Mouse (Mus musculus) layer of hippocampus, adult 6 months (tissue): ENCODE results near the gene Hsdl1. TPM values are rescaled to one million over a fixed set of nuclear protein-coding genes. Genes with fewer than 3 reads are reported as not detected.

ENCODE experiments used
- long read RNA-seq, 2 experiments: library from polyadenylated mRNA; unstranded; transcript quantifications; one replicate each; pipeline ENCODE4 v2.0.0; 2019 to 2020
- polyA plus RNA-seq: library from polyadenylated mRNA; unstranded; fragments of <200 nt; fragmentation: Nextera tagmentation; gene quantifications from 2 replicates; pipeline ENCODE4 v1.2.3, GENCODE M21; 2021

Gene Hsdl1
- polyA plus RNA-seq = 39.3 and 40.8 TPM in 2 replicates
- long read RNA-seq, experiment 1, transcript Hsdl1-201 (5 exons, 3,141 nt) = major isoform, 84 of 113 reads
- long read RNA-seq, experiment 1, partial matches to known transcripts = 21 of 113 reads
- long read RNA-seq, experiment 1, other reads (novel, unspliced or antisense) = 8 of 113 reads
- long read RNA-seq, experiment 2, transcript Hsdl1-201 (5 exons, 3,141 nt) = major isoform, 427 of 494 reads
- long read RNA-seq, experiment 2, partial matches to known transcripts = 13 of 494 reads
- long read RNA-seq, experiment 2, other reads (novel, unspliced or antisense) = 54 of 494 reads

DNA sequence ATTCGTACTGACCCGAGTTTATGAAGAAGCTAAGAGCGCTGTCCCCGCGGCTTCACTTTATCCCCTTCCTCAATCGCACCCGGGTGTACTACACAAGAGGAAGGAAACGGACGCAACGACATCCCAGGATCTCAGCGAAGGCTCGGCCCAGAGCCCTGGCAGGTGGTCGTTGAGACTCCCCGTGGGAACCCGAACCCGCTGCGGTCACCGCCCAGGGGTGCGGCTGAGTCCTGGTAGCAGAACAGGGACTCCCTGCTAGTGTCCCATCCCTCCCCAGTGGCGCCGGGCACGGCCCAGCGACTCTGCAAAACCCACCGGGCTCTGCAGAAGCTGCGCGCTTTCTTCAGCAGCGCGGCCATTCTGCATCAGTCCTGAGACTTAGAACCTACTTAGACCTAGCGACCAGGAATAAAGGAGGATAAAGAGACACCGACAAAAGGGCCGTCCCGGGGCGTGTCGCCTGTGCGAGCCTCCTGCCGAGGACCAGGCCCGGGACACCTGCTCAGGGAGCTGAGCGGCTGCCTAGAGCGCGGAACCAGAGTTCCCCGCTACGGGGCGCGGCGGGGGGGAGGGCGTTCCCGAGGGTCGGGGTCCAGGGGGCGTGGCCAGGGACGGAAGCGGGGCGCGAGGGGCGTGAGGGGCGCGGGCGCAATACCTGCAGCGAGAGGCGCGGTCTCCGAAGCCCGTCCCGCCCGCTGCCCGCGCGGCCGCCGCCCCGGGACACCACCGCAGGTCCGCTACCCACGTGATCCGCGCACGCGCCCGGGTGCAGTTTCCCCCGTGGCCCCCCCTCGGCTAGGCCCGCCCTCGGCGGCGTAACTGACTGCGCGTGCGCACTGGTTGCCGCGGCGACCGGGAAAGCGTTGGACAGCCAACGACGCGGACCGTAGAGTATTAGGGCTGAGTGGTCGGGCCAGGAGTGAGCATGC is at the start of gene Hsdl1, which contains the start of gene Dnaaf1:
Hsdl1 (minus strand) TSS at position 747 of the 929 bp plus-strand sequence.
Dnaaf1 (plus strand) TSS at position 799 of the 929 bp plus-strand sequence.

DNA sequence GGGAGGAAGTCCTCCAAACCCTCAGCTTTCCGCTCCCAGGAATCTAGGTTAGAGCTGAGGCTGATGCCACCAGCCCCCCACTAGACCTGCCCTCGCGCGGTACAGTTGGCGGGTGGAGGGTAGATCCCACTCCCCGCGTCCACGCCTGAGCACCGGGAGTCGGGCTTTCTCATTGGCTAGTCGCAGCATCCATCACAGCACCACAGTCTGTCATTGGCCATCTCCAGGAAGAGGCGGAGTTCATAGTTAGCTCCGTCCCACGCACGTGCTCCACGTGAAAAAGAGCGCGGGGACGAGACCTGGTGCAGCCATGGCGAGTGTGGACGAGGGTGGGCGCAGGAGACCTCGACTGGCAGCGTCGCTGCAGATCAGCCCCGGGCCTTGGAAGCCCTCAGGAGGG is 37.5 kb upstream of the Hsdl1 start, which contains the start of gene Adad2:
Adad2 (plus strand) TSS at position 277 of the 400 bp plus-strand sequence.

DNA sequence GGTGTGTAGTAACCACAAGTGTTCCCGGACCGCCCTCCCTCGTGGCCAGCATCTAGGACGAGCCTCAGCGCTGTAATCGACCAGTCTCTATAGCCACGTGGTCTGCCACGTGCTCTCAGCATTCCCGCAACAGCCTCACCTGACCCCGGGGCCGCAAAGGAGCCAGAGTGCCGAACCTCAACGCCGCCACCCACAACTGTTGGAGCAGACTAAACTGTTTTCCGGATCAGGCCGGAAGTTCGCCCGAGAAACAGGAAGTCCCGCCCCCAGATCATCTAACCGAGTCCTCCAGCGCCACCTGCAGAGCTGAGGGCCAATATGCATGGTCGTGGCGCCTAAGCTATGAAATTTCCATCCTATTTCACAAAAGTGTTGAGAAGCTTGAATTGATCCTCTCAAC is 30.0 kb upstream of the Hsdl1 start, which contains the start of gene Taf1c:
Taf1c (minus strand) TSS at position 227 of the 400 bp plus-strand sequence.

DNA sequence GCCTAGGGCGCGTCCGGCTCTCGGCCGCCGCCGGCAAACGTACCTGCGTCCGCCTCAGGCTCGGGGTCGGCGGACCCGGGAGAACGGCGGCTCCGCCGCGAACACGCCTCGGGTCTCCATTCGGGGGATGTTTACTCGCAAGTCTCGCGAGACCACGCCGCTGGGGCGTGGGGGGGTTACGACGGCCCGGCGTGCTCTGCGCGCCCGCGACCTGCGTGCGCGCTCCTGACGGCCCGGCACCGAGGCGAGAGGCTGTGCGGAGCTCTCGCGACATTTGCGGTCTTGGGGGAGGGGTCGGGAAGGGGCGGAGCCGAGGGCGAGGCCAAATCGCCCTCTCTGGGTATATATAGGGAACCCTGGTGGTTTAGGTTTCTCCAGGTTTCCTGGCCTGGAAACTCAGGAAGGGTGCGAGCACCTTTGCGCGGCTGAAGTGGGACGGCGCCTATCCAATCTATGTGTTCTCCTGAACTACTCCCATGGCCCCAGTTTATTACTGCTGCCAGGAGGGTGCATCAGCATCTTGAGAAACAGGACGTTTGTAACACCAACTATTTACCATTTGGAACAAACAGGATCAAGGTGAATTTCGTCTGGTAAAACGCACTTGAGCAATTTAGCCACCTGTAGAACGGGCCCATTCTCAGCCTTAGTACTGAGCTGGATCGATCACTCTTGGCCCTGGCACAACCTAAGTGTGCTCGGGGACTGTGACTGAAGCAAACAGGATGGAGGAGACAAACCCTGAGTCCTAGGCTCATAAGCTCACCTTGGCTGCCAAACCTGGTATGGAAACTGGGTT is 16.2 kb downstream of the Hsdl1 start, which contains the start of gene Mbtps1:
Mbtps1 (minus strand) TSS at position 133 of the 799 bp plus-strand sequence.

Other genes starting within 250 kb of the Hsdl1 start
- gene Hsbp1, start 230.7 kb downstream of the Hsdl1 start, polyA plus RNA-seq = 795 and 801 TPM in 2 replicates
- 18.0 and 25.3 TPM in 2 replicates for gene Mlycd, start 180.3 kb downstream of the Hsdl1 start, polyA plus RNA-seq
- gene Osgin1, start 141.1 kb downstream of the Hsdl1 start, polyA plus RNA-seq = 0.63 and 0.73 TPM in 2 replicates
- gene Necab2, start 128.5 kb downstream of the Hsdl1 start, polyA plus RNA-seq = 60.4 and 76.7 TPM in 2 replicates
- not detected in 2 replicates for gene Slc38a8, start 73.5 kb downstream of the Hsdl1 start, polyA plus RNA-seq
- gene Mbtps1, start 16.4 kb downstream of the Hsdl1 start, polyA plus RNA-seq = 15.0 and 16.7 TPM in 2 replicates
- gene Dnaaf1, start 52 bp upstream of the Hsdl1 start, polyA plus RNA-seq = 0.79 and 0.95 TPM in 2 replicates
- 3.2 and 3.5 TPM in 2 replicates for gene Taf1c, start 30.0 kb upstream of the Hsdl1 start, polyA plus RNA-seq
- 0.08 TPM in 1 of 2 replicates, not detected in the other for gene Adad2, start 37.6 kb upstream of the Hsdl1 start, polyA plus RNA-seq
- 4.7 TPM in 2 replicates for gene Kcng4, start 60.5 kb upstream of the Hsdl1 start, polyA plus RNA-seq
- 12.7 and 15.6 TPM in 2 replicates for gene Wfdc1, start 91.2 kb upstream of the Hsdl1 start, polyA plus RNA-seq
- 0.23 and 0.33 TPM in 2 replicates for gene Atp2c2, start 124.8 kb upstream of the Hsdl1 start, polyA plus RNA-seq
- 5.9 and 7.4 TPM in 2 replicates for gene Tldc1, start 203.2 kb upstream of the Hsdl1 start, polyA plus RNA-seq